Mouse (Mus musculus): ENCODE measurements around the gene Atp5l.

- TF ChIP-seq TAL1 (IDR thresholded peaks at IDR 0.05; ENCODE audit: low read length) (no peak), GATA1 (IDR thresholded peaks at IDR 0.05; ENCODE audit: low read length) (no peak)
Observed at GRCm38 (mm10) chr9:44877686-44878085, 42.9 kb downstream of the Atp5l start.

Measured in erythroblast, embryonic 14.5 days (primary cell).